Mouse (Mus musculus): Measurements from ENCODE around the gene Crls1. TPM values are rescaled to one million over a fixed set of nuclear protein-coding genes. Genes with fewer than 3 reads are reported as not detected.

The Crls1 gene
- 26.3 and 30.9 TPM in 2 replicates for total RNA-seq (2014; rRNA removed; ENCODE audit: low replicate concordance)
- 12.9 and 13.3 TPM in 2 replicates for polyA plus RNA-seq (2015; fragmentation: Nextera tagmentation; extraction: Ambion mirVana)

DNA sequence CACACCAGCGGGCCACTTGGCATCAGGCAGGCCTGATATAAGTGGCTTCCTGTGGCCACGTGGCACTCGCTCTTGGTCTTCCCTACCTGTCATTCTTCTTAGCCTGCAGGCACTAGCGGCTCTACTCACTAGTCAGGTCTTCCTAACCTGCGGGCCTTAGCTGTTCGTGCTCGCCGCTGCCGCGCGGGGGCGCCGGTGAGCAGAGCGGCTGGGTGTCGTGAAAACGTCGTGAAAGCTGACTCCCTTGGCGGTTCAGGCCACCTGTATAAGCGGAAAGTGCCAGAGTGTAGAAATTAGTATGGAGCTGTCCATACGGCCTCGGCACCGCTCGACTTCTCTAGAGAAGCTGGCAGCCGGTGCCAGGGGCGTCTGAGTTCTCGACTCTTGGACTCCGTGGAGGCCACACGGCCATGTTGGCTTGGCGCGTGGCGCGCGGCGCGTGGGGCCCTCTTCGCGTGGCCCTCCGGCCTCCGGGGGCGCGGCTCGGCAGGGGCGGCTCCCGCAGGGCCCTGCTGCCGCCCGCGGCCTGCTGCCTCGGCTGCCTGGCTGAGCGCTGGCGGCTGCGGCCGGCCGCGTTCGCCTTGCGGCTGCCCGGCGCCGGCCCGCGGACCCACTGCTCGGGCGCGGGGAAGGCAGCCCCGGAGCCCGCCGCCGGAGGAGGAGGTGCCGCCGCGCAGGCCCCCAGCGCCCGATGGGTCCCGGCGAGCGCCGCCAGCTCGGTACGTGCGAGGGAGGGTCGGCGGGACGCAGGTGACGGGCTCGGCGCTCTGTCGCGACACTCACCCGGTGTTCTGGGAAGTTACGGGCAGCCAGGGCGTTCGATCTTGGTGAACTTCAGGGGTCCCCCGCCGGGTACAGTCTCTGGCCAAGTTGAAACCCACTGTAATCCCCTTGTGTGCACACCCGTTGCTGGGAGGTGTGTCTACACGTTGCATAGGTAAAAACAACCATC lies at the start of gene Crls1:
TSS of gene Crls1 (plus strand) at position 260 of the 952 bp plus-strand sequence.
- peak; percentile 98 for TF ChIP-seq CTCF (IDR thresholded peaks at IDR 0.05; ENCODE audit: low read depth)
- no peak for TF ChIP-seq EP300 (IDR thresholded peaks at IDR 0.05; ENCODE audit: low read depth)
- Histone ChIP-seq H3K4me3 (ENCODE audit: low read depth, low read length) (peak within 1 kb of the TSS; percentile 68), H3K27me3 (ENCODE audit: control insufficient read depth, insufficient read depth, low read length) (no peaks in the 10 kb centered on the region), H3K9ac (replicated peaks; ENCODE audit: low read depth, low read length) (peak within 1 kb of the TSS; percentile 78), H3K4me1 (ENCODE audit: control insufficient read depth, insufficient read depth) (peaks cover 8% of the 10 kb centered on the region), H3K36me3 (replicated peaks; ENCODE audit: control insufficient read depth, insufficient read depth, low read length) (peaks cover 17% of the 10 kb centered on the region; the same call in 1 of the 2 replicates), H3K4me2 (ENCODE audit: low read depth, low read length) (peak within 1 kb of the TSS; percentile 84), H3K9me3 (replicated peaks; ENCODE audit: control insufficient read depth, low read length) (no peaks in the 10 kb centered on the region), H3K27ac (ENCODE audit: low read depth) (peak within 1 kb of the TSS; percentile 67)
- ATAC-seq (ENCODE audit: insufficient read depth, low read depth): peak; percentile 89
- WGBS: under 1% methylated on average over 88 of the region's 96 CpGs
- DNase-seq (ENCODE audit: low spot score): peak; percentile 88

- Histone ChIP-seq H3K9me3 (replicated peaks; ENCODE audit: control insufficient read depth, low read length) (no peaks in the 10 kb centered on the region), H3K4me2 (ENCODE audit: low read depth, low read length) (no peak overlapping the region)
- WGBS: 81% methylated on average over 2 of the region's 2 CpGs
Measured at GRCm38 (mm10) chr2:132802976-132803375, 43.5 kb upstream of the Crls1 start.

DNA sequence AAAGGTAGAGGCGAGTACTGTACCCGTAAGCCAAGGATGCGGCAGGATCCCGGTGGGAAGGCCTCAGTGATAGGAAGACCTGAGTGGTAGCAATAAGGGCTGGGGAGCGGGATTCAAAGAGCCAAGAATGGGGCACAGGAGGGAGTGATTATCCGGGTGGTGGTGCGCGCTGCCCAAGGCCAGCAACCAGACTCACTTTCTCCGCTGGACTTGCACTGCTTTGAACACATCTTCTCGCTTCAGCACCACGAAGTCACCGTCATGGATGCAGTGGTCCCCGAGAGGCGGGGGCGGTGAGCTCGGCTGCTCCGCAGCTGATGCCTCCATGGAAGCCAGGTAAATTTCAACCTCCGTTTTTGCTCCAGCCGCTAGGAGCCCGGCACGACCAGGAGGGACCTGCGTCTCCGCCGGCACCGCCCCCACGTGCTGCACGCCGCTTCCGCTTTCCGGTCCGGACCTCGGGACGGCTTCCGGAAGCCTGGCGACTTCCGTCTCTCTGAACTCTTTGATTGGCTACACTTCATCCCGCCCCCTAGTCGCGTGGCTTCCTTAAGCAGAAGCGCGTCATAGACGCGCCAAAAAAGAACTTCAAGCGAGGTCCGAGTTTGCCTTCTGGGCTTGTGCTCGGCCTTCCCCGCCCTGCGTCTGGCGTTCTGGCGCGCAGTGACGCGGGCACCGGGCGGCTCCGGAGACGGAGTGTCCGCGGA lies 30.7 kb upstream of the Crls1 start, which contains the start of the genes Trmt6 and Mcm8:
TSS of gene Trmt6 (minus strand) at position 448 of the 707 bp plus-strand sequence.
TSS of gene Mcm8 (plus strand) at position 534 of the 707 bp plus-strand sequence.
- Histone ChIP-seq H3K27me3 (ENCODE audit: control insufficient read depth, insufficient read depth, low read length) (no peaks in the 10 kb centered on the region), H3K4me1 (ENCODE audit: control insufficient read depth, insufficient read depth) (peaks cover 7% of the 10 kb centered on the region), H3K4me2 (ENCODE audit: low read depth, low read length) (peak within 1 kb of the TSS; percentile 90), H3K36me3 (replicated peaks; ENCODE audit: control insufficient read depth, insufficient read depth, low read length) (peaks cover 7% of the 10 kb centered on the region; the same call in 1 of the 2 replicates), H3K9ac (replicated peaks; ENCODE audit: low read depth, low read length) (peak within 1 kb of the TSS; percentile 54), H3K9me3 (replicated peaks; ENCODE audit: control insufficient read depth, low read length) (no peaks in the 10 kb centered on the region), H3K27ac (ENCODE audit: low read depth) (peak within 1 kb of the TSS; percentile 39; the same call in 1 of the 2 replicates), H3K4me3 (ENCODE audit: low read depth, low read length) (peak within 1 kb of the TSS; percentile 65)
- TF ChIP-seq CTCF (IDR thresholded peaks at IDR 0.05; ENCODE audit: low read depth): no peak; the same call in 1 of the 2 replicates
- TF ChIP-seq EP300 (IDR thresholded peaks at IDR 0.05; ENCODE audit: low read depth): 0 out of 2 replicates have a peak, but pooled peaks have one; percentile 56
- peak; percentile 98 for DNase-seq (ENCODE audit: low spot score)
- WGBS: under 1% methylated on average over 58 of the region's 59 CpGs
- ATAC-seq (ENCODE audit: insufficient read depth, low read depth): peak; percentile 100

More at GRCm38 (mm10) chr2:132802976-132803375, 43.5 kb upstream of the Crls1 start:
- DNase-seq (ENCODE audit: low spot score) (no peak), ATAC-seq (ENCODE audit: insufficient read depth, low read depth) (no peak)
- TF ChIP-seq EP300 (IDR thresholded peaks at IDR 0.05; ENCODE audit: low read depth) (no peak), CTCF (IDR thresholded peaks at IDR 0.05; ENCODE audit: low read depth) (no peak)
- Histone ChIP-seq H3K27ac (ENCODE audit: low read depth) (no peak overlapping the region), H3K9ac (replicated peaks; ENCODE audit: low read depth, low read length) (no peak overlapping the region), H3K27me3 (ENCODE audit: control insufficient read depth, insufficient read depth, low read length) (no peaks in the 10 kb centered on the region), H3K36me3 (replicated peaks; ENCODE audit: control insufficient read depth, insufficient read depth, low read length) (peaks cover 36% of the 10 kb centered on the region), H3K4me1 (ENCODE audit: control insufficient read depth, insufficient read depth) (no peaks in the 10 kb centered on the region), H3K4me3 (ENCODE audit: low read depth, low read length) (no peak overlapping the region)

DNA sequence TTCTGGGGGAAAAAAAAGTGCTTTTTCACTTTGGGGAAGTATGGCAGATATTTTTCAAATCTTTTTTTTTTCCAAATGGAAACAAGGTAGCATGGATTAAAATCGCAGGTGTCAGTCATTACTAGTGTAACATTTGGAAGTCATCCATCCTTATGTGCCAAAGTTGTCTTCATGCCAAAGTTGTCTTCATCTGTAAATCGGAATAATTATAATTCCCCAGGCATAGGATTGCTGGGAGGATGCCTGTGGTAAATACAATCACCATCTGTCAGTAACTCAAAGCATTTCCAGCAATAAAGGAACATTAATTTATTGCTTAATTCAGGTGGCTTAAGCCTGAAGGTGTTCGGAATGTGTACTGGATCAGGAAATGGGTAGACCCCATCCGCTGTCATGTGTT lies 5.4 kb upstream of the Crls1 start:
- Histone ChIP-seq H3K9ac (replicated peaks; ENCODE audit: low read depth, low read length) (no peak overlapping the region), H3K4me3 (ENCODE audit: low read depth, low read length) (no peak overlapping the region), H3K4me2 (ENCODE audit: low read depth, low read length) (no peak overlapping the region), H3K36me3 (replicated peaks; ENCODE audit: control insufficient read depth, insufficient read depth, low read length) (no peaks in the 10 kb centered on the region), H3K4me1 (ENCODE audit: control insufficient read depth, insufficient read depth) (no peaks in the 10 kb centered on the region), H3K9me3 (replicated peaks; ENCODE audit: control insufficient read depth, low read length) (no peaks in the 10 kb centered on the region), H3K27me3 (ENCODE audit: control insufficient read depth, insufficient read depth, low read length) (no peaks in the 10 kb centered on the region), H3K27ac (ENCODE audit: low read depth) (no peak overlapping the region)
- DNase-seq (ENCODE audit: low spot score): no peak
- no peak for TF ChIP-seq CTCF (IDR thresholded peaks at IDR 0.05; ENCODE audit: low read depth)
- no peak for ATAC-seq (ENCODE audit: insufficient read depth, low read depth)
- 87% methylated on average over 4 of the region's 4 CpGs for WGBS

DNA sequence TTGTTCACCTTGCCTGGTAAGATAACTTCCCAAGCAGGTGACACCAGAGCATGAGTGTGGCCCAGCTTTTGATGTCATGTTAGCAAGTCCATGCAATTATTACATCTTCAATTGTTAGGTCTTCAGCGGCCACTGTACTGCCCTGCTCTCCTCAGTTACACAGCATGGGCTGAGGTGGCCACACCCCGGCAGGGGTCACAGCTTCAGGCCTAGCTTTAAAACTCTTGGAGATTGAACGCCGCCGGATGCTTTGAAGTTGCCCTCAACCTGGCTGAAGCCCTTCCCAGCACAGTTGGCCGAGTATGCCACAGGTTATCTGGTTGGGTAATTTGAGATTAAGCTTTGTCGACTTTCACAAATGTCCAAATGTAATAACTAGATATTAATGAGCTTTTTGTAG lies 1.1 kb downstream of the Crls1 start:
- H3K36me3 ChIP-seq (replicated peaks; ENCODE audit: control insufficient read depth, insufficient read depth, low read length): peaks cover 17% of the 10 kb centered on the region; the same call in 1 of the 2 replicates
- no peak for ATAC-seq (ENCODE audit: insufficient read depth, low read depth)
- TF ChIP-seq CTCF (IDR thresholded peaks at IDR 0.05; ENCODE audit: low read depth): no peak
- TF ChIP-seq EP300 (IDR thresholded peaks at IDR 0.05; ENCODE audit: low read depth): no peak
- no peaks in the 10 kb centered on the region for H3K27me3 ChIP-seq (ENCODE audit: control insufficient read depth, insufficient read depth, low read length)
- no peak overlapping the region for H3K27ac ChIP-seq (ENCODE audit: low read depth)
- no peaks in the 10 kb centered on the region for H3K9me3 ChIP-seq (replicated peaks; ENCODE audit: control insufficient read depth, low read length)
- DNase-seq (ENCODE audit: low spot score): no peak
- H3K4me3 ChIP-seq (ENCODE audit: low read depth, low read length): peak overlapping the region; percentile 68
- H3K4me2 ChIP-seq (ENCODE audit: low read depth, low read length): peak overlapping the region; percentile 84
- peak overlapping the region; percentile 78; the same call in 1 of the 2 replicates for H3K9ac ChIP-seq (replicated peaks; ENCODE audit: low read depth, low read length)
- peaks cover 8% of the 10 kb centered on the region for H3K4me1 ChIP-seq (ENCODE audit: control insufficient read depth, insufficient read depth)
- 38% methylated on average over 7 of the region's 7 CpGs for WGBS

Measured in heart, postnatal 0 days (tissue).